Mouse (Mus musculus) cerebellum, postnatal 10 days (tissue): ENCODE results near the gene Sstr3.

Experiments used
- DNase-seq, 2 experiments: peaks; one replicate each; pipeline ENCODE4 v3.0.0; 2021; ENCODE audit warnings: mixed read lengths in 2 of 2

Gene Sstr3

GRCm38 (mm10) chr15:78559141-78559979 is 14.9 kb upstream of the Sstr3 start:
- DNase-seq = no peak

- DNase-seq = no peak
These were observed 13.4 kb upstream of the Sstr3 start for GRCm38 (mm10) chr15:78557693-78558535.

GRCm38 (mm10) chr15:78554545-78555313 is 10.2 kb upstream of the Sstr3 start:
- DNase-seq = no peak

GRCm38 (mm10) chr15:78549189-78549734 is 4.8 kb upstream of the Sstr3 start:
- no peak for DNase-seq

GRCm38 (mm10) chr15:78548711-78549110 is 4.2 kb upstream of the Sstr3 start:
- no peak for DNase-seq

GRCm38 (mm10) chr15:78548336-78548665 is 3.8 kb upstream of the Sstr3 start:
- peak in 1 of 2 experiments; percentile 31 for DNase-seq

- peak in 1 of 2 experiments; percentile 64 for DNase-seq
These were observed 3.2 kb upstream of the Sstr3 start for GRCm38 (mm10) chr15:78547415-78548335.

GRCm38 (mm10) chr15:78546060-78546459 is 1.6 kb upstream of the Sstr3 start:
- no peak for DNase-seq

GRCm38 (mm10) chr15:78544041-78544440 is 444 bp downstream of the Sstr3 start:
- DNase-seq = peak in 1 of 2 experiments; percentile 40

GRCm38 (mm10) chr15:78542767-78543303 is 1.6 kb downstream of the Sstr3 start:
- peak; percentile 76 to 78 for DNase-seq

GRCm38 (mm10) chr15:78542098-78542766 is 2.3 kb downstream of the Sstr3 start:
- peak; percentile 56 to 61 for DNase-seq

GRCm38 (mm10) chr15:78541606-78542005 is 2.9 kb downstream of the Sstr3 start:
- DNase-seq = peak; percentile 85 to 92

GRCm38 (mm10) chr15:78541036-78541435 is 3.4 kb downstream of the Sstr3 start:
- DNase-seq = peak in 1 of 2 experiments; percentile 54

GRCm38 (mm10) chr15:78535723-78536421 is 8.6 kb downstream of the Sstr3 start:
- peak in 1 of 2 experiments; percentile 37 for DNase-seq

GRCm38 (mm10) chr15:78533346-78533835 is 11.1 kb downstream of the Sstr3 start:
- DNase-seq = peak; percentile 85 to 89

GRCm38 (mm10) chr15:78532566-78533345 is 11.7 kb downstream of the Sstr3 start:
- peak in 1 of 2 experiments; percentile 28 for DNase-seq

GRCm38 (mm10) chr15:78531901-78532469 is 12.5 kb downstream of the Sstr3 start:
- peak; percentile 99 for DNase-seq

- no peak for DNase-seq
These were observed 13.1 kb downstream of the Sstr3 start for GRCm38 (mm10) chr15:78531451-78531720.
